Mouse (Mus musculus) adrenal gland, postnatal 25 days (tissue): ENCODE results near the gene Gucy2c. TPM values are rescaled to one million over a fixed set of nuclear protein-coding genes. Genes with fewer than 3 reads are reported as not detected.

Source experiments
- DNase-seq: peaks from one replicate; pipeline ENCODE4 v3.0.0; 2021; ENCODE audit warnings: mixed read lengths
- long read RNA-seq: library from polyadenylated mRNA; stranded (forward); transcript quantifications from one replicate; pipeline ENCODE4 v2.0.0, GENCODE M21; 2021
- total RNA-seq: library from RNA; stranded (reverse); gene quantifications from 2 replicates; pipeline ENCODE4 v1.2.3, GENCODE M21; 2021

Gucy2c gene
- total RNA-seq = not detected in 2 replicates
- long read RNA-seq, partial matches to known transcripts = 0 of 1 reads
- long read RNA-seq, other reads (novel, unspliced or antisense) = 1 of 1 reads

- DNase-seq = no peak
Observed at GRCm38 (mm10) chr6:136781377-136781986, at the start of gene Gucy2c. TSS of gene Gucy2c (minus strand) at chr6:136781765.

- DNase-seq = no peak
Observed at GRCm38 (mm10) chr6:136828681-136829080, 47.1 kb upstream of the Gucy2c start.

GRCm38 (mm10) chr6:136827881-136828561, 46.5 kb upstream of the Gucy2c start, which contains the start of gene Wbp11:
TSS of gene Wbp11 (minus strand) at chr6:136828233.
- peak; percentile 93 for DNase-seq

GRCm38 (mm10) chr6:136827516-136827880, 45.9 kb upstream of the Gucy2c start, which contains the start of gene BC049715:
TSS of gene BC049715 (plus strand) at chr6:136827626.
- no peak for DNase-seq

- DNase-seq = no peak
Observed at GRCm38 (mm10) chr6:136827116-136827515, 45.6 kb upstream of the Gucy2c start.

- no peak for DNase-seq
Observed at GRCm38 (mm10) chr6:136824987-136825386, 43.4 kb upstream of the Gucy2c start.

GRCm38 (mm10) chr6:136821086-136821485, 39.5 kb upstream of the Gucy2c start:
- no peak for DNase-seq

GRCm38 (mm10) chr6:136820381-136820780, 38.8 kb upstream of the Gucy2c start:
- no peak for DNase-seq

GRCm38 (mm10) chr6:136817549-136817948, 36.0 kb upstream of the Gucy2c start:
- DNase-seq = no peak

- DNase-seq = no peak
Observed at GRCm38 (mm10) chr6:136816826-136817225, 35.3 kb upstream of the Gucy2c start.

GRCm38 (mm10) chr6:136815381-136815780, 33.8 kb upstream of the Gucy2c start:
- DNase-seq = no peak

GRCm38 (mm10) chr6:136813117-136813516, 31.6 kb upstream of the Gucy2c start:
- DNase-seq = no peak

- no peak for DNase-seq
Observed at GRCm38 (mm10) chr6:136811196-136811595, 29.6 kb upstream of the Gucy2c start.

GRCm38 (mm10) chr6:136809673-136810072, 28.1 kb upstream of the Gucy2c start:
- DNase-seq = no peak

- DNase-seq = peak; percentile 60
Observed at GRCm38 (mm10) chr6:136809077-136809476, 27.5 kb upstream of the Gucy2c start.

GRCm38 (mm10) chr6:136808631-136809046, 27.1 kb upstream of the Gucy2c start:
- DNase-seq = peak; percentile 42

- peak; percentile 99 for DNase-seq
Observed at GRCm38 (mm10) chr6:136808014-136808417, 26.5 kb upstream of the Gucy2c start, which contains the start of gene H2afj. TSS of gene H2afj (plus strand) at chr6:136808244.

GRCm38 (mm10) chr6:136807395-136808013, 25.9 kb upstream of the Gucy2c start:
- no peak for DNase-seq

GRCm38 (mm10) chr6:136806819-136807218, 25.3 kb upstream of the Gucy2c start:
- no peak for DNase-seq

GRCm38 (mm10) chr6:136805409-136805775, 23.8 kb upstream of the Gucy2c start:
- DNase-seq = no peak

- no peak for DNase-seq
Observed at GRCm38 (mm10) chr6:136804705-136805408, 23.3 kb upstream of the Gucy2c start.
